Mouse (Mus musculus) C2C12 (cell line): ENCODE results near the gene Qser1.

ENCODE experiments used
- CEBPB ChIP-seq: IDR thresholded peaks from one replicate; pipeline ENCODE4 v1.6.1; 2011; ENCODE audit warnings: low read depth, mild to moderate bottlenecking, control low read depth, moderate library complexity
- CTCF ChIP-seq: IDR thresholded peaks from one replicate; pipeline ENCODE4 v1.5.1; 2011; ENCODE audit not compliant: control insufficient read depth, insufficient read depth, insufficient read length
- FOSL1 ChIP-seq: IDR thresholded peaks from one replicate; pipeline ENCODE4 v1.8.0; 2011; ENCODE audit warnings: mild to moderate bottlenecking, low read length; ENCODE audit not compliant: poor library complexity, insufficient read depth, severe bottlenecking
- MYOG ChIP-seq: IDR thresholded peaks from one replicate; pipeline ENCODE4 v1.6.1; 2011; ENCODE audit not compliant: control insufficient read depth, insufficient read length; ENCODE audit errors: extremely low read depth
- USF1 ChIP-seq: IDR thresholded peaks from one replicate; pipeline ENCODE4 v1.6.1; 2011; ENCODE audit warnings: low read depth, mild to moderate bottlenecking, control low read depth, moderate library complexity

GRCm38 (mm10) chr2:104764018-104764417 lies 52.5 kb downstream of the Qser1 start:
- TF ChIP-seq CTCF = no peak
- no peak for TF ChIP-seq MYOG
- no peak for TF ChIP-seq FOSL1
- no peak for TF ChIP-seq USF1
- TF ChIP-seq CEBPB = no peak
